Mouse (Mus musculus) ES-Bruce4 (cell line): ENCODE results near the gene Vdac1.

ENCODE experiments used
- CTCF ChIP-seq: IDR thresholded peaks from one replicate; pipeline ENCODE4 v1.8.1; 2011; ENCODE audit warnings: low read depth, low read length
- EP300 ChIP-seq: IDR thresholded peaks from 2 replicates; pipeline ENCODE4 v1.6.1; 2011; ENCODE audit warnings: low read depth, low read length; ENCODE audit not compliant: insufficient read depth
- POLR2A ChIP-seq: IDR thresholded peaks from one replicate; pipeline ENCODE4 v1.8.1; 2011; ENCODE audit warnings: low read length; ENCODE audit not compliant: insufficient read depth

DNA sequence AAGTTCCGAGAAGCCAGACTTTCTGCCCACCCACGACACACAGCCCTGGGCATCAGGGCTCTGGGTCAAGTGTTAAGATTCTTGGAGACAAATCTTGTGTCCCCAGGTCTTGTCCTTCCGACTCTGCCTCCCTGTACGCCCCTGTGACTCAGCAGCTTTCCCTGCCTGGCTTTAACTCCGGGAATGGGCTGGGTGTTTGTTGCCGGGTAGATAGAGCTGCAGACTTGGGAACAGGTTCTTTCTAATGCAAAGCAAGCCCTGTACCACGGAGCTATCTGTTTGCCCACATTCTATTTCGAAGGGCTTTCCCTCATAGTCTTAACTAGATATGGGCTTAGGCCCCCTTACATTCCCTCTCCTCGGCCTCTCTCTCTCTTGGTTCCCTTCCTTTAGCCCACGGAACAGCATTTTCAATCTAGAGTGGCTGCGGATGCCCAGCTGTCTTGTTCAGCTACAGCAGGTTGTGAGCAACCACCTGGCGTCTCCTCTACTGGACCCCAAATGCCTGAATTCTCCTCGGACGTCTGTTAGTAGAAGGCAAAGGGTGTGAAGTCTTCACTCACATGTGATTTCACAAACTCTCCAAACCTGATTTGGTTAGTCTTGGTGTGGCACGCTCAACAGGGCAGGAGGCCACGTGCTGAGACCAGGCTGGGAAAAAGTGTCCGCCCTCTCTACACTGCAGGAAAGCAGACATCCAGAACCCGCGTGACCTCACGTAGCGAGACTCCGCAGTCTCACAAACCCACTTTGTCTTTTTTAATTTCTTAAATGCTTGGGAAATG is 782 bp upstream of the Vdac1 start:
- TF ChIP-seq CTCF = no peak
- TF ChIP-seq POLR2A = no peak
- peak; percentile 90 for TF ChIP-seq EP300
